Mouse (Mus musculus) C2C12 (cell line): ENCODE data around the gene Zfr.

ENCODE experiments used
- MYOD1 ChIP-seq: IDR thresholded peaks from one replicate; pipeline ENCODE4 v1.6.1; 2011; ENCODE audit warnings: low read depth; ENCODE audit not compliant: control insufficient read depth, insufficient read length
- USF1 ChIP-seq: IDR thresholded peaks from one replicate; pipeline ENCODE4 v1.6.1; 2011; ENCODE audit warnings: low read depth, mild to moderate bottlenecking, control low read depth, moderate library complexity

GRCm38 (mm10) chr15:12207556-12208090 is 90.0 kb downstream of the Zfr start:
- TF ChIP-seq MYOD1 (no peak), USF1 (no peak)
